Mouse (Mus musculus) erythroblast, adult 5-6 weeks (primary cell): Measurements from ENCODE around the gene Dock1. TPM values are rescaled to one million over a fixed set of nuclear protein-coding genes. Genes with fewer than 3 reads are reported as not detected.

Experiments used
- ATAC-seq: replicated peaks from 2 replicates; pipeline ENCODE4 v1.8.0; 2016; ENCODE audit warnings: moderate number of reproducible peaks, mild to moderate bottlenecking, moderate TSS enrichment, inconsistent platforms; ENCODE audit not compliant: poor library complexity, low FRiP score, severe bottlenecking
- total RNA-seq, 2 experiments: library from RNA; stranded (forward) in 1 of 2; stranded (reverse) in 1 of 2; fragments of 150-400 nt in 1 of 2; fragments of 200-764, 138-1000 nt in 1 of 2; gene quantifications; 2 replicates each; pipeline versions ENCODE4 v1.2.3 to v1.2.4; 2015 to 2017; ENCODE audit warnings: low replicate concordance in 2 of 2

Gene Dock1
- 3.8 and 5.4 TPM in 2 replicates for total RNA-seq (2015; ENCODE audit: low replicate concordance)
- total RNA-seq (2017; ENCODE audit: low replicate concordance) = 2.4 and 3.1 TPM in 2 replicates

DNA sequence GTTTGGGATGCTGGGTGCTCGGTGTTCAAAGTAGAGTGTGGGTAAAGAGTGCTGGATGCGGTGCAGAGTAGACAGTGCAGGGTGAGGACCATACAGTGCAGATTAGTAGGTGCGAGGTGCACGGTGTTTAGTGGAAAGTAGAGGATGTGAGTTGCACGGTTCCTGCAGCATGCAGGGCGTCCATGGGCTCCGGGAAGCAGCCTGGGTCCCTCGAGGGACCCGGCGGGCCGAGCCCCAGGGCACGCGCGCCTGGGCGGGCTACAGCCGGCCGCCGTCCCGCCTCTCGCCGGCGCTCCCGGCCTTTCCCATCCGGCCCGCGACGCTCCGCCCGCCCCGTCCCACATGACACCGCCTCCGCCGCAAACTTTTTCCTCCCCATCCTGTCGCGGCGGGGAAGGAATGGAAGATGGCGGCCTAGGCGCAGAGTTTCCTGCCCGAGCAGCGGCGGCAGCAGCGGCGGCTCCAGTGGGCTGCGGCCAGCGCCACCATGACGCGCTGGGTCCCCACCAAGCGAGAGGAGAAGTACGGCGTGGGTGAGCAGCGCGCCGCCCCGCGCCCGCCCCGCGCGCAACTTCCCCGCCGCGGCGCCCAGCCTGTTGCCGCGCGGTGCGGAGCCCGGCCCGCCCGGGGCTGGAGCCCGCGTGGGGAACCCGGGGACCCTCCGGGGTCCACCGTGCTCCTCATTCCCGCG lies at the start of gene Dock1:
Gene Dock1, plus strand, starts transcription at position 343 of the 691 bp plus-strand sequence.
- ATAC-seq = no peak

DNA sequence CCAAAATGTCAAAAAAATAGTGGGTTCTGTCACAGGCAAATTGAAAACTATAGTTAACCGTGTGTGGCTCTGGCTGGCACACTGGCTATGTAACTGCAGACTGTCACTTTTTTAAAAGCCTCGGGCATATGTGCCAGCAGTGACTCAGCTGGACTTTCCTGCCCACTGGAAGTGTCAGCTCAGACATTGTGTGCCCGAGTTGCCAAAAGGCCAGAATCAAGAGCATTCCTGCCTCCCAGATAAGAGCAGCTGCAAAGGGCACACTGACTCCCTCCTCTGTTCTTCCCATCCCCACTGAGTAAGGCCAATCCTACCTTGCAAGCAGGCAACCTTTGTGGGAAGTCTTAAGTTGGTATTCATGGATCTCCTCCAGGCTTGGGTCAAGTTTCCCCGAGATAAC lies 42.5 kb upstream of the Dock1 start:
- ATAC-seq = no peak

DNA sequence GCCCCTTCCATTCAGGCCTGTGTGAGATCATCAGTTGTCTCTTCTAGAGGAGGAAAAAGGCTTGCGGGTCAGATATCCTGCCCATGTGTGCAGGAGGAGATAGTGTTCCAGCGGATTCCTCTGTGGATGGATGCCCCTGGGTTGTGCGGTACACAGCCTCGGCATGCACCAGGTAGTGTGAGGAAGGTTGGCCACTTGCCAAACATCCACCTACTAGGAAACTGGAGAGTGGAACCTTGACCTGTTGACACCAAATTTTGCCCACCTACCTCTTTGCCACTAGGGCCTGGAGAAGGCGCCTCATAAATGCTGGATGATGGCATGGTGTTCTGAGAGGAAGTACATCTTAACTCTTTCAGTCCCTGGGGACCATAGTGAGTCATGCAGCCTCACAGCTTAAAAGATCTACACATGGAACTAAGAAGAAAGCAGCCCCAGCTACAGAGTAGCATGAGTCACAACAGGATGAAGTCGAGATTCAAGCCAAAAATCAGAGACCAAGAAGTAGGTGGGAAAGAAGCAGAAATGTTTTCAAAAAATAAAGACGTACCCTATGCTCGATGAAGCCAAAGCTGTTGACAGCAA lies 20.1 kb upstream of the Dock1 start:
- ATAC-seq = no peak

DNA sequence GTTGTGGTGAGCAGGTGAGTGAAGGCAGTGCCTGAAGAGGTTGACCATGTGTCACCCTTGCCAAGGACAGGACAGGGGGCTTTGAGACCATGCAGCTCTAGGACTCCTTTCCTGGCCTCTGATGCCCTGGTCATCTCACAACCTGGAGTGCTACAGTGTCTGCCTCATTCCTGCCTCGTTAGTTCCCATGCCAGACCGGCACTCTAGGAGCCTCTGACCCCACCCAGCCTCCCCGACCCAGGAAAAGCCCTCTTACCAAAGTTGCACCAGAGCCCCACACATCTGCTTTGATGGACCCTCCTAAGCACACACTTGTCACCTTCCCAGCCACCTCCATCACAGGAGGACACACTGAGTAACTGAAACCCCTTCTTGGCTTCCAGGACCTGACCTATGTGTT lies 19.4 kb upstream of the Dock1 start:
- no peak for ATAC-seq

DNA sequence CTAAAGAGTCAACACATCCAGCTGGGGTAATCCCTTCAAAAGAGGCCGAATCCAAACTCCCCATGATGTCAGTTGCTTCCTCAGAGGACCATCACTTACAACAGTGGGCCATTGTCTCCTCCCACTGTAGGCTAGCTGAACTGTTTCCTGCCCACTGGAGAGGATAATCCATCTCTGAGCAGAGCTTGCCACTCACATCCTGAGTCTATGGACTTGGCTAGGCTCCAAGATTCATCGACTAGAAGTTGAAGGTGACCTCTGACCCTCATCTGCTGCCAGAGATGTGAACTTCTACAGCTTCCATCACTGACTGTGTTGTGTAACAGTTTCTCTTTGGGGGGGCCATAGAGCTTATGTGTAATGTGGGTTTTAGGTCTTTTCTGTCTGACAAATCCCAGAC lies 7.2 kb upstream of the Dock1 start:
- no peak for ATAC-seq

DNA sequence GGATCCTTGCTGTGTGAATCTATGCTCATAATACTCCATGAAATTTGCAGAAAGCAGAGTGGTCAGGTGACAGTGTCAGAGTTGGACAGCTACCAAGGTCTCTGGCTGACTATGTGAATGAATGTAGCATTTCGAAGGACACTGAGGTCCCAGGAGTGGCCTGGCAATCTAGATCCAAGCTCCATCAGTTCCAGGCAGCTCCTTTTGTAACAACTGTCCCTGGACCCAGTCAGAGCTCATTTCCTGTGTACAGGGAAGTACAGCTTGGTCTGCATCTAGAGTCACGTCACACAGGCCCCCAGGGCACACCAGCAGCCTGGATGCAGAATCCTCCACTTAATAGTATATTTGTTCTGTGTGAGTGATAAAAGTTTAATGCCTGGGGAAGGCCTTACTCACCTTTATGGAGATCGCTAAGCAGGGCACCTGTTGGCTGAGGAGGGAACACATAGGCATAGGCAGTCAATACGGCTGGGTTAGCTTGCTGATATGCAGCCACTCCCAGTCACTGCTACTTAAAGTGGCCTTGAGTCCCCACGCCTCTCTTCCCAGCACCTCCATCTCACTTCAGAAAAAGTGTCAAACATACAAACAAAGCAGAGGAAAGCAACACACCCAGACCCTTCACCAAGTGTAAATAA lies 4.7 kb upstream of the Dock1 start:
- ATAC-seq = no peak

DNA sequence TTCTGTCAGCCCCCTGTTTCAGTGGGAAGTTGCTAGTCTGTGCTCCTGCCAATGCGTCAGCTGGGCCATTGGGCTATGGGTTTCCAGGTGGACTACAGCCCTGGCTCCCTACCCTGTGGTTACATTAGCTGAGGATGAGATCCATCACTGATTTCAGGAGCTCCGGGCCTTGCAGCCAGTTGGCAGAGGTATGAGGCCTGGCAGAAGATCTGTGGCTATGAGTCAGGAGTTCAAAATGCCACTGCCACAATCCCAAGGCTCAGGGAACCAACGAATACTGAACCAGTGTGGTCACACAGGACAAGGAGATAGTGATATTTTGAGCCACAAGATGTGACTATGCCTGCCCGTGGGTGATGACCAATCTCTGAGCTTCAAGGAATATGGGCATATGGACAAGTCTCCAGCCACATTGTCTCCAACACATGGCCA lies 3.2 kb upstream of the Dock1 start:
- no peak for ATAC-seq

DNA sequence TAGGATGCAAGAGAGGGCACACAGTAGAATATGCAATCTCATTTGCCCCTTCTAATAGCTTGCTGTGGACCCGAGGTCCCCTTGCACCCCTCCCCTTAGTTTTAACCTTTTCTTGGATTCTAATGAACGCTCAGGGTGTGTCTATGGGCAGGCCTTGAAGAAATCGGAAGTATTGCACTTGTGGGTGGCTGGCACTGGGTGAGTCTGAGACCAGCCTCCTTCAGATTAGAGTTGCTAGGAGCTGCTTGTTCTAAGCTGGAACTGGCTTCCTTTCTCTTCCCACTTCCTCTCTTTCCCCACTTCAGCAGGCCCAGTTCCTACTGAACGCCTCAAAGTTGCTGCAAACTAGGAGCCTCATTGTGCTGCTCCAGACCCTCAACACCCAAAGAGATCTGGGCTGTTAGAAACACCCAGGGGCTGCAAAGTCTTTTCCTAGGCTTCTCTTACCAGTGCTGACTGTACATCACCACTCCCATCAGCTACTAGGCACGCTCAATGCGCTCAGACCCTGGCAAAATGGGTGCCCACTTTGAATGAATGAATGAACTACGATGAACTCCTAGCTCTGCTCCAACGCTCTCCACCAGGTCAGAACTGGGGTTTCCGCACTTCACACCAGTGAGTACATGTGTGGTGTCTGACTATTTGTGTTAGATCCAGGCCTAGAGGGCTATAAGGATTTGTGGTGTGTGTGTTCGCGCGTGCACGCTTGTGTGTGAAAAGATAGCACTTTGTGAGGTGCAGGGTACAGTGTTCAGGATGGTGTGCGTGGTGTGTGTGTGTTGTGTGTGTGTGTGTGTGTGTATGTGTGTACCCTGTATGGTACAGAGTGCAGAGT lies 761 bp upstream of the Dock1 start:
- no peak for ATAC-seq

DNA sequence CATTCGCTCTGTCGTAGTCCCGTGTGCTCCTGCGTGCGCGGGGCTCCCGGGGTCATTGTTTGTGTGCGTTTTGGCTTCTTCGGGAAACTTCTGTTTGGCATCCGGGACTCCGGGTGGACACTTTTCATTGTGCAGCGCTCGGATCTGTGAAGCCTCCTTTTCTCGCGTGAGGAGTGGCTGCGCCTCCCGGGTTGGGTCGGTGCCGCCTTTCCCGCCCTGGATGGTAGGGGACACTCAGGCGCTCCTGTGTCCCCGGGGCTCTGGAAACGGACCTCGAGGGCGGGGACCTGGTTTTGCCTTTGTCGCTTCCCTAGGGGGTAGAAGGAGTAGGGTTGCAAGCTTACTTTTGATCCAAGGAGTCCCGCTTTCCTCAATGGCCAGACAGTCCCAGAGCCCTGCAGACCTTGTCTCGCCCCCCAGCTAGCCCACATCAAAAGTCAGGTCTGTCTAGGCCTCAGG lies 578 bp downstream of the Dock1 start:
- no peak for ATAC-seq

DNA sequence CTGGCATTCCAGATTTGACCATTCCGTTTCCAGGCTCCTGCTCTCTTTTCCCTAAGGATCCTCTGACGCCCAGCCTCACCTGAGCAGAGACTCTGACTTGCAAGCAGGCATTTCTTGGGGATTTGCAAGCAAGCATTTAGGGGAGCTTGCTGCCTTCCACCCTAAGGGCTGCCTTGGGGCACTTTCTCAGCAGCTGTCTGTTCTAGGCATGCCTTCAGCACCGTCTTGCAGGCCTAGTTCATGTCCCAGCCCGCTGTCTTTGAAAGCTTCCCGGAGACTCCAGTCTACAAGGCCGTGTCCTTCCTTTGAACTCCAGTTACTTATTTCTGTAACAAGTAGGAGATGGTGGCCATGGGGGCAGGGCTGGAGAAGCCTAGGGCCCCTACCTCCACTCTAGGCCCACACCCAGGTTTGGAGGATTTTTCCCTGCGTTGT lies 1.0 kb downstream of the Dock1 start:
- ATAC-seq = no peak

DNA sequence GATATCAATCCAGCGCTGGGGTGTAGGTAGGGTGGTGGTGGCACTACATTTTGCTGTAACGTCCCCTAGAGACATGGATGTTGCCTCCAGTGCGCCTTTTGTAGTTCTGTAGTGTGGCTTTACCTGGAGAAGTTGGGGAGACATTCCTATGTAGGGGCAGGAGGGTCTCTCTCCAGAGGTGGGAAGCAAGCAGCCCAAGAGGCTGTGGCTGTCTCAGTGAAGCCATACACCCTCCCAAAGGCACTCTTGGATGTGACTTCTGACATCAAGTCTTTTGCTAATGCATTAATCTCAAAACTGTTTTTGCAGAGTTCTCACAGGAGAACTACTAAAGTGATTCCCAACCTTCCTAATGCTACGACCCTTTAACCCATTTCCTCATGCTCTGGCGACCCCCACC lies 2.7 kb downstream of the Dock1 start:
- no peak for ATAC-seq

DNA sequence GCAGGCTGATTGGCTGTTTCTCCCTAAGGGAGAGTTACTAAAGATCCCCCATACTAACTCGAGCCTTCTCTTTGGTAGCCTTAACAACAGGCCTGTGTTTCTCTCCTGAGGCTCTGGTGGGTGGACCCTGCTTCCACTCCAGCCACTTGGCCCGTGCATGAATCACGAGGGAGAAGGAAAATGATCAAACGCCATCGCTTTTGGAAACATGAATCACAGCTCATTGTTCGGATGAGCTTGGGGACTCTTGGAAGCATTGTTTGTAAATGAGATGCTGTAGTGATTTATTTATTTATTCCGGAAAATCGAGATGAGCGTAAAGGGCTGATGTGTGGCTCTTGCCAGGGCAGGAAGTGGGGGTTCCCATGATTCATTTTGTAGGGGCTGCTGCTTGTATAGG lies 3.5 kb downstream of the Dock1 start:
- ATAC-seq = no peak

DNA sequence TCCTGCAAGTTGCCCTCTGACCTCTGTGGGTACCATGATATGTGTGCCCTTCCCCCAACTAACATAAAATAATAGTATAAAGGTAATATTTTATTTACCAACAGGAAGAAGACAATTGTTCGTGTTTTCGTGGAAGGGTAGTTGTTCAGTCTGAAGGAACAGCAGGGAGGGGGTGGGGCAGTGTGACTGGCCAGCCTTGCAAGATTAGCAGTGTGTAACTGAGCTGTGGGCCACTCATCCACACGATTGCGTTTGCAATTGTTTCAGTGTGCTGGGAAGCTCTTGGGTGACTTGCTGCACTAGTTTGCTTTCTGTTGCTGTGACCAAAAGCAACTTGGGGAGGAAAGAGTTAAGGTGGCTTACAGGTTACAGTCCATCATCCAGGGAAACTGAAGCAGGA lies 7.4 kb downstream of the Dock1 start:
- ATAC-seq = no peak

DNA sequence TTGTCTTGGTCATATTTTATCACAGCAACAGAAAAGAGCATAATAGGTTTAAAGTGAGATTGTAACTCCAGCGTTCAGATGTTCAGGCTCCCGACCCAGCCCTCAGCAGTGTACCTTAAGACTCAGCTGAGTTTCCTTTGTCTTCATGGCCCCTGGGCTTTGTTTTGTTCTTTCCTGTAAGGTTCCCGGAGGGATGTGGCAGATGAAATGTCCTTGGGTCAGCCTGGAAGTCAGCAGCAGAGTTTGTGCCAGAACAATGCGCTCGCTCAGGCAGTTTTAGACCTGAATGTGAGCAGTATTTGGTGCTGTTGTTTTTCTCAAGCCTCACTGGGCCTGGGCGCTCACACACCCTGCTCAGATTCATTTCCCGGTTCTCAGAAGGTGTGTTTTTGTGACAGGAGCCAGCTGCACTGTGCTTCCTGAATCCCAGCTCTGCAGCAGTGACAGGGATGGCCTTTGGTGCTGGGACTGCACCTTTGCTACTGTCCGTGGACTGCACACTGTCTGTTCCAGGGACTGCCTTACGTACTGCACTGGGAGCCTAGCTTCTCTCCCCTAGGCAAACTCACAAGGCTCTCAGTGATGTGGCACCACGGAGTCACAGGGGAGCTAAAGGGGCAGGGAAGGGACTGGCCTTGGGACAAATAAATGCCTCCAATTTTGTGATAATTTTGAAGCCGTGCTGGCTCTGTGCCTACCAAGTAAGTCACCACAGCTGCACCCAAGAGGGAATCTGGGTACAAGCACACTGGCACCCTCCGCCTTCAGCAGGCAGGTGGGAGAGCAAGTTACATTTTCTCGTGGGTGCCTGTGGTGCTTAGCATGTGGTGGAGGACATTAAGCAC lies 9.1 kb downstream of the Dock1 start:
- ATAC-seq = no peak

DNA sequence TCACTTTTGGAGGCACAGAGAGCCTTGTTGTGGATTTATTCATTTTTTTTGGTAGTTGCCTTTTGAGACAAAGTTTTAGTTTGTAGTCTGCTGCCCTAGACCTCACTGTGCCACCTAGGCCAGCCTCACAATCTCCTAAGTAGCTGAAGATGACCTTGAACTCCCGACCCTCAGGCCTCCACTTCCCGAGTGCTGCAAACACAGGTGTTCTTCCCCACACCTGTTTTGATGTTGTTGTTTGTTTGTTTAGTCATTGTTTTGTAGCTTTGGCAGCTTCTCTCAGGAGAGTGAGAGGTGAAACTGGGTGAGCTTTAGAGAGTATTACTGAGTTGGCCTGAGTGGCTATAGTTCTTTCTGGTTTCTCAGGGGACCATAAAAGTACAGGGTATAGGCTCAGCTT lies 9.7 kb downstream of the Dock1 start:
- no peak for ATAC-seq

DNA sequence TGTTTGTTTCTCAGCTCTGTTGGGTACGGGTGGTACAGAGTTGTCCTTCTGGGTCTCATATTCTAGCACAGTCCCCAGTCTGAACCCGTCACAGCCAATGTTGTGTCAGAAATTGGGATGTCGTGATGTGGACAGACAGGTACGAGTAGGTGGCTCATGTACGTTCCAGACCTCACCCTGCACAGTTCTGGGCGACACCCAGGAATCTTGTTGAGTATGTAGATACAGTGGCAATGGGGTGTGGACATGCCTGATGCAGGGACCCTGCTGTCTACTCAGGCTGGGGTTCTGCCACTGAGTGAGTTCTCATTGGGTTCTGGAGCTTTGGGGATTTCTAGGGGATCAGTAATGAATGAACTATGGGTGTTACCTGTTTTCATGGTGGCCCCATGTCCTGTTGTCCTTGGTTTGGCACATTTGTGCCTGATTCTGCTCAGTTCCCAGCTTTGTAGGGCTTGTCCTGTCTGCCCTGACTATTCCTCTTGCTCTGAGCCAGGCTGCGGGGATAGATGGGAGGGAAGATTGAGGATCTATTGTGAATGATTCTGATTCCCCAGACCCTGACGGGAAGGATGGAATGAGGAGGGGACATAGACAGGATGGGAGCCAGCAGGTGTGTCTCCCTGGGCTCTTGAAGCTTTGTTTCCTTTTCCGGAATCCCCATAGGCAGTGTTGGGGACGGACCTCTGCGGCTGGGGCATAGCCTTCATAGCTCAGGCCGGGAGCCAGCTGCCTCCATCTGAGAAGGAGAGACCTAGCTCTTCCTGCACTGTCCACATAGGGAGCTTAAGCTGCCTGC lies 11.5 kb downstream of the Dock1 start:
- ATAC-seq = no peak

DNA sequence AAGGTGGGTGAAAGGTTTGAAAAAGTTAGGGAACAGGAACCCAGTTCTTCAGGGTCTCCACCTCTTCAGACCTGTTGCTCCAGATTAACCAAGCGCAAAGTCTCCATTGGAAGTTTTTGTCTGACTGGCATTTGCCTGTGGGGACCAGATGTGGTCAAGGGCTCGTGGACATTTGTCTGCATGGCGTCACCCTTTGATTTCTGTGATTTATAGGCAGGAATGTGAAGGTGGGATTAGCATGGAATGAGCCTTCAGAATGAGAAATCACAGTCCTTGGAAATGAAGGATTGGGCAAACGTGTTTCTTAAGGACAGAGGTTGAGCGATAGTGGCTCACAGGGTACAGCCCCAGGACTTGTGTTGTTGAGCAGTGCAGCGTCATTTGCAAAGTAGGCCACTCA lies 17.9 kb downstream of the Dock1 start:
- no peak for ATAC-seq

DNA sequence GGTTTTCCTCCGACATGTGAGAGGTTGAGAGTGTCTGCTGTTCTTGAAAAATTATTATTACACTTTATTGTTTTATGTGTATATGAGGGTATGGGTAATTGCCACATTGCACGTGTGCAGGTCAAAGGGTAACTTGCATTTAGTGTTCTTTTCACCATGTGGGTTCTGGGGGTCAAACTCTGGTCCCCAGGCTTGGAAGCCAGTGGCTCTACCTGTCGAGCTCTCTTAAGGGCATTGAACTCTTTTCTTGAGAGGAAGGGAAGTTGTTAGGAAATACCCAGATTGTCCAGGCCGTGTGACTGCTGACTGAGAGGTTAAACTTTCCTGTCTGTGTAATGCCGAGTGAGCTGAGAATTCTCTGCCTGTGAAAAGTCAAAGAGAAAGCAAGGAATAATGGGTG lies 19.7 kb downstream of the Dock1 start:
- ATAC-seq = no peak

DNA sequence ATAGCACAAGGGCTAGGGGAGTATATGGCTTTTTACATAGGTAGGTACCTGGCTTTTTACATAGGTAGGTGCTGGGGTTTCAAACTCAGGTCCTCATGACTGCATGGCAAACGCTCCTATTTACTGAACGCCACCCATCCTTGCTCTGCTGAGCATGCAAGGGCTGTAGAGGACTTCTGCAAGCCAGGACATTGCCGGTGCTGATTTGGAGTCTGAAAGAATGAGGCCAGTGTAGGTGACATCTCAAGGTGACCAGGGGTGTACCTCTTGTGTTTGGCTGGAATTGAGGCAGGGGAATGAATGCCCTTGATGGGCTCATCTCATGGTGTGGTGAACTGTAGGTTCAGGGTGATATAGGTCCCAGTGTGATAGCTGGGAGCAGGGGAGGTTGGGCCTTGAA lies 20.4 kb downstream of the Dock1 start:
- no peak for ATAC-seq
